Mouse (Mus musculus) skeletal muscle tissue, adult 2 months (tissue): ENCODE data around the gene Fgf18.

Experiments
- DNase-seq: peaks from one replicate; pipeline ENCODE4 v3.0.0-alpha.2; 2012; ENCODE audit warnings: low read depth, low spot score

The Fgf18 gene

DNA sequence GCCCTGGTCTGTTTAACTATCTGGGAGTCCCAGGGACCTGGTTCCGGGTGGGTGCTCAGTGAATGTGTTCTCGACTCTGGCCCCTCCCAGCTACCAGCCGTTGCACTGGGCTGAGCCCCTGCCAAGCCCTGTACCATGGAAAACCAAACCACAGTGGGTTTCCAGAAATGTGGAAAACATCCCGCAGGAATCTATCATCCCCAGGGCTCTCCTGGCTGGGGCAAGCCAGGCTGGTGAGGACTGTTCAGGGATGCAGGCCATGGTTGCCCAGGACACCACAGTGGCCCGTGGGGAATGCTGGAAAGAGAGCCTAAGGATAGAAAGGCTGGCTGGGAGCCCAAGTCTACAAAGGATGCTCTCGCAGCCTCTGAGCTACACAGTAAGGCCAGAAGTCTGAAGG lies 76.7 kb downstream of the Fgf18 start:
- DNase-seq = no peak
